Mouse (Mus musculus) ovary, postnatal 14 days (tissue): ENCODE results near the gene Lamc2.
"Not testable (repeated sequence)": the region's sequence is repeated elsewhere in the genome, so short reads cannot be mapped to it uniquely, and the experiment has no call there.

Experiments used
- DNase-seq: peaks from one replicate; pipeline ENCODE4 v3.0.0; 2022; ENCODE audit warnings: low spot score

Gene Lamc2

GRCm38 (mm10) chr1:153094226-153095076 is 91.8 kb downstream of the Lamc2 start:
- DNase-seq = no peak

- no peak for DNase-seq
Observed at GRCm38 (mm10) chr1:153093581-153093980, 92.7 kb downstream of the Lamc2 start.

GRCm38 (mm10) chr1:153093172-153093571 is 93.1 kb downstream of the Lamc2 start:
- DNase-seq = no peak

- peak; percentile 66 for DNase-seq
Observed at GRCm38 (mm10) chr1:153092237-153092975, 93.8 kb downstream of the Lamc2 start.

GRCm38 (mm10) chr1:153091438-153092236 is 94.6 kb downstream of the Lamc2 start:
- peak; percentile 45 for DNase-seq

- DNase-seq = no peak
Observed at GRCm38 (mm10) chr1:153090807-153091206, 95.4 kb downstream of the Lamc2 start.

GRCm38 (mm10) chr1:153090081-153090480 is 96.2 kb downstream of the Lamc2 start:
- DNase-seq = no peak

- DNase-seq = no peak
Observed at GRCm38 (mm10) chr1:153087771-153088170, 98.5 kb downstream of the Lamc2 start.

- DNase-seq = no peak
Observed at GRCm38 (mm10) chr1:153085198-153085597, 101.0 kb downstream of the Lamc2 start.

GRCm38 (mm10) chr1:153084191-153084590 is 102.1 kb downstream of the Lamc2 start:
- DNase-seq = no peak

- DNase-seq = not testable (repeated sequence)
Observed at GRCm38 (mm10) chr1:153083233-153083632, 103.0 kb downstream of the Lamc2 start.

GRCm38 (mm10) chr1:153075955-153076354 is 110.3 kb downstream of the Lamc2 start:
- DNase-seq = no peak

- DNase-seq = no peak
Observed at GRCm38 (mm10) chr1:153075087-153075736, 111.0 kb downstream of the Lamc2 start.

GRCm38 (mm10) chr1:153073441-153073840 is 112.8 kb downstream of the Lamc2 start:
- no peak for DNase-seq
